In genomic region chr11:3894406-3895281, GRCm38 (mm10) we compare ENCODE assay signal across 7 mouse cellular contexts. TPM values are rescaled to one million over a fixed set of nuclear protein-coding genes. Genes with fewer than 3 reads are reported as not detected.
A peak's percentile ranks its signal among the peaks of the same experiment; 100 is the strongest.
DNase-seq lines count a peak whose midpoint lies in the region; ATAC-seq and TF ChIP-seq lines count a peak whose summit lies in the region.

Gene 4921536K21Rik, minus strand, starts transcription at chr11:3895098.
Gene Dusp18, plus strand, starts transcription at chr11:3895240.

- H3K4me3 ChIP-seq in embryonic facial prominence, embryonic 12.5 days: peak within 1 kb of the TSS; percentile 52
- peak within 1 kb of the TSS; percentile 66 for H3K4me3 ChIP-seq in limb, embryonic 10.5 days
- H3K4me3 ChIP-seq in midbrain, embryonic 12.5 days: peak within 1 kb of the TSS; percentile 48
- peak within 1 kb of the TSS; percentile 60 for H3K4me3 ChIP-seq in small intestine, adult 2 months (ENCODE audit: low read depth, low read length)

- 3% methylated on average over 46 of the region's 46 CpGs for WGBS in embryonic facial prominence, embryonic 12.5 days
- 5% methylated on average over 46 of the region's 46 CpGs for WGBS in limb, embryonic 10.5 days
- 2% methylated on average over 46 of the region's 46 CpGs for WGBS in midbrain, embryonic 12.5 days
- WGBS in small intestine, adult 2 months: 9% methylated on average over 46 of the region's 46 CpGs

- H3K9me3 ChIP-seq in embryonic facial prominence, embryonic 12.5 days: no peaks in the 10 kb centered on the region
- H3K9me3 ChIP-seq in limb, embryonic 10.5 days (replicated peaks): no peaks in the 10 kb centered on the region
- no peaks in the 10 kb centered on the region for H3K9me3 ChIP-seq in midbrain, embryonic 12.5 days

- no peak for TF ChIP-seq CTCF in small intestine, adult 2 months (IDR thresholded peaks at IDR 0.05; ENCODE audit: extremely low read depth, insufficient read length, insufficient replicate concordance, low read depth, low read length)

- H3K27me3 ChIP-seq in embryonic facial prominence, embryonic 12.5 days: no peaks in the 10 kb centered on the region
- no peaks in the 10 kb centered on the region for H3K27me3 ChIP-seq in limb, embryonic 10.5 days (ENCODE audit: low read depth, poor library complexity, severe bottlenecking)
- H3K27me3 ChIP-seq in midbrain, embryonic 12.5 days: no peaks in the 10 kb centered on the region
- no peaks in the 10 kb centered on the region for H3K27me3 ChIP-seq in small intestine, adult 2 months (ENCODE audit: control insufficient read depth, insufficient read depth, low read length)

- peak within 1 kb of the TSS; percentile 69 for H3K4me2 ChIP-seq in embryonic facial prominence, embryonic 12.5 days (replicated peaks)
- H3K4me2 ChIP-seq in midbrain, embryonic 12.5 days (replicated peaks): peak within 1 kb of the TSS; percentile 71

- peak; percentile 95 for DNase-seq in adrenal gland, postnatal 36 days
- DNase-seq in heart, adult 18-20 months: peak; percentile 95 to 96
- DNase-seq in kidney, adult 18-20 months: peak; percentile 95
- DNase-seq in limb, embryonic 10.5 days (ENCODE audit: low spot score): peak; percentile 97

- ATAC-seq in embryonic facial prominence, embryonic 12.5 days (ENCODE audit: insufficient number of reproducible peaks, insufficient read depth, low FRiP score, low TSS enrichment): peak; percentile 95
- peak; percentile 100 for ATAC-seq in midbrain, embryonic 12.5 days (ENCODE audit: low FRiP score, low read depth)

- TF ChIP-seq POLR2A in small intestine, adult 2 months (IDR thresholded peaks at IDR 0.05; ENCODE audit: low read depth, low read length): 0 out of 2 replicates have a peak, but pooled peaks have one; percentile 6

- peaks cover 15% of the 10 kb centered on the region for H3K36me3 ChIP-seq in embryonic facial prominence, embryonic 12.5 days
- H3K36me3 ChIP-seq in limb, embryonic 10.5 days: peaks cover 32% of the 10 kb centered on the region
- H3K36me3 ChIP-seq in midbrain, embryonic 12.5 days: peaks cover 28% of the 10 kb centered on the region
- no peaks in the 10 kb centered on the region for H3K36me3 ChIP-seq in small intestine, adult 2 months (ENCODE audit: control insufficient read depth, insufficient read depth, low read length)

- peak within 1 kb of the TSS; percentile 44 for H3K9ac ChIP-seq in embryonic facial prominence, embryonic 12.5 days
- peak within 1 kb of the TSS; percentile 71 for H3K9ac ChIP-seq in midbrain, embryonic 12.5 days (replicated peaks)

- H3K4me1 ChIP-seq in embryonic facial prominence, embryonic 12.5 days: no peaks in the 10 kb centered on the region
- H3K4me1 ChIP-seq in limb, embryonic 10.5 days: peaks cover 11% of the 10 kb centered on the region
- H3K4me1 ChIP-seq in midbrain, embryonic 12.5 days: 0 out of 2 replicates have a peak, but pooled peaks cover 6% of the 10 kb centered on the region
- H3K4me1 ChIP-seq in small intestine, adult 2 months (ENCODE audit: control insufficient read depth, insufficient read depth, insufficient read length, low read length): no peaks in the 10 kb centered on the region

- peak within 1 kb of the TSS; percentile 54 for H3K27ac ChIP-seq in embryonic facial prominence, embryonic 12.5 days
- peak within 1 kb of the TSS; percentile 92 for H3K27ac ChIP-seq in limb, embryonic 10.5 days
- H3K27ac ChIP-seq in midbrain, embryonic 12.5 days (replicated peaks): peak within 1 kb of the TSS; percentile 88
- H3K27ac ChIP-seq in small intestine, adult 2 months (ENCODE audit: insufficient read depth, low read depth, low read length): peak within 1 kb of the TSS; percentile 72

RNA-seq across cellular contexts. Expression of gene 4921536K21Rik, which starts in this region (rescaled TPM):
- total RNA-seq in adrenal gland, postnatal 36 days (2021): under 1 TPM; 0.60 to 0.63 TPM
- 0.14 and 0.33 TPM in 2 replicates for polyA plus RNA-seq in embryonic facial prominence, embryonic 12.5 days (2016; fragmentation: Nextera tagmentation; extraction: Ambion mirVana)
- under 1 TPM; 0.55 to 0.64 TPM for total RNA-seq in heart, adult 18-20 months (2021)
- polyA plus RNA-seq in limb, embryonic 10.5 days (2016; fragmentation: Nextera tagmentation; extraction: Ambion mirVana): 0.67 and 0.70 TPM in 2 replicates
- polyA plus RNA-seq in midbrain, embryonic 12.5 days (2016; fragmentation: Nextera tagmentation; extraction: Ambion mirVana): 0.74 and 1.1 TPM in 2 replicates
- polyA plus RNA-seq in small intestine, adult 2 months (2012; rRNA removed): 0.06 TPM in 2 replicates

RNA-seq across cellular contexts. Expression of gene Dusp18, which starts in this region (rescaled TPM):
- 1 to 10 TPM; 4.0 to 6.0 TPM for total RNA-seq in adrenal gland, postnatal 36 days (2021)
- 12.7 and 14.7 TPM in 2 replicates for polyA plus RNA-seq in embryonic facial prominence, embryonic 12.5 days (2016; fragmentation: Nextera tagmentation; extraction: Ambion mirVana)
- 10 to 100 TPM; 28.3 to 28.6 TPM for total RNA-seq in heart, adult 18-20 months (2021)
- 12.9 and 17.0 TPM in 2 replicates for polyA plus RNA-seq in limb, embryonic 10.5 days (2016; fragmentation: Nextera tagmentation; extraction: Ambion mirVana)
- polyA plus RNA-seq in midbrain, embryonic 12.5 days (2016; fragmentation: Nextera tagmentation; extraction: Ambion mirVana): 29.4 and 29.9 TPM in 2 replicates
- polyA plus RNA-seq in small intestine, adult 2 months (2012; rRNA removed): 1.4 and 2.4 TPM in 2 replicates

Comparison
In these comparisons a context has a peak if more than half of its experiments do, and no peak if none do; other contexts are left out.
1. Peak in every context shown above with its lines: DNase-seq, ATAC-seq, H3K4me3 ChIP-seq and H3K27ac ChIP-seq.
2. RNA of gene Dusp18 (total RNA-seq): 28.3 to 28.6 TPM in heart, adult 18-20 months; 4.0 to 6.0 TPM in adrenal gland, postnatal 36 days; every median in the first group is over 4 times any median in the second.